Mouse (Mus musculus): ENCODE results near the gene Cdk8.

GRCm38 (mm10) chr5:146227496-146227895 lies 3.5 kb upstream of the Cdk8 start:
- no peak for TF ChIP-seq CTCF (IDR thresholded peaks at IDR 0.05; ENCODE audit: borderline replicate concordance, control insufficient read depth, extremely low read depth, insufficient read depth, low read length, poor library complexity)
- TF ChIP-seq POLR2A (IDR thresholded peaks at IDR 0.05; ENCODE audit: control insufficient read depth, extremely low read depth, insufficient read depth, low read length, poor library complexity): no peak
